Mouse (Mus musculus): ENCODE data around the gene Apbb2.
"Not testable (repeated sequence)": the region's sequence is repeated elsewhere in the genome, so short reads cannot be mapped to it uniquely, and the experiment has no call there.

Apbb2 gene

GRCm38 (mm10) chr5:66300576-66300975 is 318.0 kb downstream of the Apbb2 start:
- DNase-seq (ENCODE audit: low spot score in 2 of 2), result no peak

GRCm38 (mm10) chr5:66298856-66299255 is 319.7 kb downstream of the Apbb2 start:
- no peak for DNase-seq (ENCODE audit: low spot score in 2 of 2)

- no peak for DNase-seq (ENCODE audit: low spot score in 2 of 2)
Measured at GRCm38 (mm10) chr5:66296116-66296515, 322.5 kb downstream of the Apbb2 start.

- DNase-seq (ENCODE audit: low spot score in 2 of 2), result no peak
Measured at GRCm38 (mm10) chr5:66294952-66295351, 323.6 kb downstream of the Apbb2 start.

- DNase-seq (ENCODE audit: low spot score in 2 of 2), result no peak
Measured at GRCm38 (mm10) chr5:66294106-66294625, 324.4 kb downstream of the Apbb2 start.

- no peak for DNase-seq (ENCODE audit: low spot score in 2 of 2)
Measured at GRCm38 (mm10) chr5:66280742-66281141, 337.8 kb downstream of the Apbb2 start.

GRCm38 (mm10) chr5:66279650-66280049 is 338.9 kb downstream of the Apbb2 start:
- DNase-seq (ENCODE audit: low spot score in 2 of 2), result no peak

- no peak for DNase-seq (ENCODE audit: low spot score in 2 of 2)
Measured at GRCm38 (mm10) chr5:66274417-66274816, 344.2 kb downstream of the Apbb2 start.

GRCm38 (mm10) chr5:66271141-66271540 is 347.4 kb downstream of the Apbb2 start:
- no peak for DNase-seq (ENCODE audit: low spot score in 2 of 2)

- no peak for DNase-seq (ENCODE audit: low spot score in 2 of 2)
Measured at GRCm38 (mm10) chr5:66269616-66270015, 349.0 kb downstream of the Apbb2 start.

- no peak for DNase-seq (ENCODE audit: low spot score in 2 of 2)
Measured at GRCm38 (mm10) chr5:66263398-66263797, 355.2 kb downstream of the Apbb2 start.

GRCm38 (mm10) chr5:66262475-66262874 is 356.1 kb downstream of the Apbb2 start:
- no peak for DNase-seq (ENCODE audit: low spot score in 2 of 2)

GRCm38 (mm10) chr5:66259756-66260448 is 358.7 kb downstream of the Apbb2 start, which contains the start of gene Nsun7:
Nsun7 (plus strand) TSS chr5:66259897.
- DNase-seq (ENCODE audit: low spot score in 2 of 2), result peak; percentile 1 to 17

GRCm38 (mm10) chr5:66259431-66259755 is 359.2 kb downstream of the Apbb2 start:
- DNase-seq (ENCODE audit: low spot score in 2 of 2), result not testable (repeated sequence)

GRCm38 (mm10) chr5:66259000-66259399 is 359.6 kb downstream of the Apbb2 start:
- DNase-seq (ENCODE audit: low spot score in 2 of 2), result no peak

- no peak for DNase-seq (ENCODE audit: low spot score in 2 of 2)
Measured at GRCm38 (mm10) chr5:66255044-66255443, 363.5 kb downstream of the Apbb2 start.

GRCm38 (mm10) chr5:66253219-66253618 is 365.4 kb downstream of the Apbb2 start:
- DNase-seq (ENCODE audit: low spot score in 2 of 2), result no peak
